9 mouse cellular contexts compared by ENCODE assay signal in genomic region chr14:33632790-33633372, GRCm38 (mm10). TPM values are rescaled to one million over a fixed set of nuclear protein-coding genes. Genes with fewer than 3 reads are reported as not detected.
DNase-seq lines count a peak whose midpoint lies in the region; ATAC-seq lines count a peak whose summit lies in the region.
"Had no signal": no experiment of that assay in that cellular context is flagged by ENCODE, and none has a peak within 500 bp of the region (broad histone marks: within the 10 kb centered on the region; RNA-seq: fewer than 3 reads in every experiment).

No protein-coding gene starts in this region.

- no peak overlapping the region for H3K4me3 ChIP-seq in midbrain, embryonic 11.5 days (ENCODE audit: low read depth, low read length)
- no peak overlapping the region for H3K4me3 ChIP-seq in midbrain, embryonic 10.5 days
- no peak overlapping the region for H3K4me3 ChIP-seq in midbrain, embryonic 13.5 days (replicated peaks)
- H3K4me3 ChIP-seq: embryonic facial prominence, embryonic 13.5 days had no signal

- no peak overlapping the region for H3K9ac ChIP-seq in midbrain, embryonic 11.5 days (ENCODE audit: low read length)
- H3K9ac ChIP-seq in midbrain, embryonic 13.5 days (replicated peaks), result no peak overlapping the region
- H3K9ac ChIP-seq: embryonic facial prominence, embryonic 13.5 days had no signal

- no peaks in the 10 kb centered on the region for H3K9me3 ChIP-seq in midbrain, embryonic 11.5 days (ENCODE audit: control insufficient read depth, low read length)
- no peaks in the 10 kb centered on the region for H3K9me3 ChIP-seq in midbrain, embryonic 10.5 days (replicated peaks)
- no peaks in the 10 kb centered on the region for H3K9me3 ChIP-seq in midbrain, embryonic 13.5 days
- H3K9me3 ChIP-seq: embryonic facial prominence, embryonic 13.5 days had no signal

- H3K27me3 ChIP-seq in midbrain, embryonic 11.5 days (ENCODE audit: control insufficient read depth, insufficient read depth, low read length), result no peaks in the 10 kb centered on the region
- H3K27me3 ChIP-seq in midbrain, embryonic 10.5 days (ENCODE audit: low read depth, poor library complexity, severe bottlenecking), result no peaks in the 10 kb centered on the region
- no peaks in the 10 kb centered on the region for H3K27me3 ChIP-seq in midbrain, embryonic 13.5 days
- H3K27me3 ChIP-seq: embryonic facial prominence, embryonic 13.5 days had no signal

- H3K4me2 ChIP-seq in midbrain, embryonic 11.5 days, result no peak overlapping the region
- no peak overlapping the region for H3K4me2 ChIP-seq in midbrain, embryonic 13.5 days (replicated peaks)
- H3K4me2 ChIP-seq: embryonic facial prominence, embryonic 13.5 days had no signal

- no peaks in the 10 kb centered on the region for H3K4me1 ChIP-seq in midbrain, embryonic 11.5 days (ENCODE audit: control insufficient read depth, insufficient read depth, low read length)
- H3K4me1 ChIP-seq in midbrain, embryonic 10.5 days, result no peaks in the 10 kb centered on the region
- no peaks in the 10 kb centered on the region for H3K4me1 ChIP-seq in midbrain, embryonic 13.5 days (replicated peaks)
- H3K4me1 ChIP-seq: embryonic facial prominence, embryonic 13.5 days had no signal

- no peaks in the 10 kb centered on the region for H3K36me3 ChIP-seq in midbrain, embryonic 11.5 days (ENCODE audit: control insufficient read depth, insufficient read depth, low read length)
- no peaks in the 10 kb centered on the region for H3K36me3 ChIP-seq in midbrain, embryonic 10.5 days
- no peaks in the 10 kb centered on the region for H3K36me3 ChIP-seq in midbrain, embryonic 13.5 days
- H3K36me3 ChIP-seq: embryonic facial prominence, embryonic 13.5 days had no signal

- 75% methylated on average over 8 of the region's 8 CpGs for WGBS in midbrain, embryonic 11.5 days
- 80% methylated on average over 8 of the region's 8 CpGs for WGBS in midbrain, embryonic 10.5 days
- WGBS in midbrain, embryonic 13.5 days, result 74% methylated on average over 8 of the region's 8 CpGs

- no peak overlapping the region for H3K27ac ChIP-seq in midbrain, embryonic 11.5 days (ENCODE audit: low read depth, low read length)
- no peak overlapping the region for H3K27ac ChIP-seq in midbrain, embryonic 10.5 days (replicated peaks)
- no peak overlapping the region for H3K27ac ChIP-seq in midbrain, embryonic 13.5 days
- H3K27ac ChIP-seq: embryonic facial prominence, embryonic 13.5 days had no signal

- no peak for ATAC-seq in midbrain, embryonic 11.5 days (ENCODE audit: low FRiP score)
- peak; percentile 62; the same call in 1 of the 2 replicates for ATAC-seq in midbrain, embryonic 13.5 days

- DNase-seq in cerebellum, adult 9-10 months, result peak; percentile 8
- DNase-seq in cerebellum, adult 11 months, result no peak
- DNase-seq in midbrain, embryonic 11.5 days (ENCODE audit: low spot score, missing footprints), result peak; percentile 84
- DNase-seq in midbrain, embryonic 10.5 days (ENCODE audit: low spot score), result no peak
- peak; percentile 26 for DNase-seq in layer of hippocampus, adult 11-12 months (ENCODE audit: low spot score)
- no peak for DNase-seq in adrenal gland, adult 8-10 months
- no peak for DNase-seq in gastrocnemius, adult 8-10 months (ENCODE audit: low spot score in 2 of 2)

RNA-seq across cellular contexts. Expression of gene Ptpn20, which starts 43.9 kb away (rescaled TPM):
- polyA plus RNA-seq in midbrain, embryonic 11.5 days (2014; fragmentation: Nextera tagmentation; extraction: Ambion mirVana), result not detected in 2 replicates
- polyA plus RNA-seq in midbrain, embryonic 10.5 days (2016; fragmentation: Nextera tagmentation; extraction: Ambion mirVana), result not detected in 2 replicates
- polyA plus RNA-seq in midbrain, embryonic 13.5 days (2015; fragmentation: Nextera tagmentation; extraction: Ambion mirVana), result 0.08 TPM in 1 of 2 replicates, not detected in the other
- under 1 TPM in 1 of 4 experiments, not detected in 3; 0.10 TPM for total RNA-seq in adrenal gland, adult 8-10 months (2022)
- total RNA-seq in gastrocnemius, adult 8-10 months (2022), result not detected
- polyA plus RNA-seq: embryonic facial prominence, embryonic 13.5 days had no signal

Comparison
In these comparisons a context has a peak if more than half of its experiments do, and no peak if none do; other contexts are left out.
1. DNase-seq: peak in cerebellum, adult 9-10 months (single experiment), midbrain, embryonic 11.5 days (single experiment) and layer of hippocampus, adult 11-12 months (single experiment); none in cerebellum, adult 11 months (single experiment), midbrain, embryonic 10.5 days (single experiment), adrenal gland, adult 8-10 months (single experiment) and gastrocnemius, adult 8-10 months (0 of 2).